Mouse (Mus musculus): ENCODE results near the gene Nup205. TPM values are rescaled to one million over a fixed set of nuclear protein-coding genes. Genes with fewer than 3 reads are reported as not detected.

The Nup205 gene
- polyA plus RNA-seq, 1 experiment from 2014 or later: 39.4 TPM

- Histone ChIP-seq H3K36me3 (ENCODE audit: control insufficient read depth, insufficient read depth, low read length) (no peaks in the 10 kb centered on the region), H3K4me1 (ENCODE audit: control insufficient read depth, insufficient read depth, low read length) (peaks cover 53% of the 10 kb centered on the region), H3K9ac (ENCODE audit: low read depth, low read length) (peak overlapping the region; percentile 91), H3K4me3 (ENCODE audit: low read depth, low read length) (peak overlapping the region; percentile 87), H3K27me3 (replicated peaks; ENCODE audit: control insufficient read depth, insufficient read depth, low read length) (no peaks in the 10 kb centered on the region), H3K4me2 (ENCODE audit: low read depth, low read length) (peak overlapping the region; percentile 75), H3K27ac (replicated peaks; ENCODE audit: low read depth, low read length) (no peak overlapping the region), H3K9me3 (ENCODE audit: control insufficient read depth, low read length) (no peaks in the 10 kb centered on the region)
- ATAC-seq (ENCODE audit: low read depth): no peak
- 48% methylated on average over 9 of the region's 9 CpGs for WGBS
- no peak for DNase-seq (ENCODE audit: low spot score)
Measured at GRCm38 (mm10) chr6:35254136-35254904, 77.1 kb downstream of the Nup205 start.

- 59% methylated on average over 12 of the region's 12 CpGs for WGBS
- no peak for DNase-seq (ENCODE audit: low spot score)
- H3K4me1 ChIP-seq (ENCODE audit: control insufficient read depth, insufficient read depth, low read length): peaks cover 53% of the 10 kb centered on the region
- peak overlapping the region; percentile 75 for H3K4me2 ChIP-seq (ENCODE audit: low read depth, low read length)
- H3K4me3 ChIP-seq (ENCODE audit: low read depth, low read length): peak overlapping the region; percentile 87
- ATAC-seq (ENCODE audit: low read depth): no peak
- peak overlapping the region; percentile 91; the same call in 1 of the 2 replicates for H3K9ac ChIP-seq (ENCODE audit: low read depth, low read length)
- H3K27ac ChIP-seq (replicated peaks; ENCODE audit: low read depth, low read length): peak overlapping the region; percentile 3; the same call in 1 of the 2 replicates
- no peaks in the 10 kb centered on the region for H3K27me3 ChIP-seq (replicated peaks; ENCODE audit: control insufficient read depth, insufficient read depth, low read length)
- H3K9me3 ChIP-seq (ENCODE audit: control insufficient read depth, low read length): no peaks in the 10 kb centered on the region
- no peaks in the 10 kb centered on the region for H3K36me3 ChIP-seq (ENCODE audit: control insufficient read depth, insufficient read depth, low read length)
Measured at GRCm38 (mm10) chr6:35255017-35255416, 77.8 kb downstream of the Nup205 start.

- ATAC-seq (ENCODE audit: low read depth) (no peak), DNase-seq (ENCODE audit: low spot score) (peak; percentile 53)
- H3K36me3 ChIP-seq (ENCODE audit: control insufficient read depth, insufficient read depth, low read length): peaks cover 11% of the 10 kb centered on the region; the same call in 1 of the 2 replicates
- H3K4me3 ChIP-seq (ENCODE audit: low read depth, low read length): no peak overlapping the region
- 73% methylated on average over 7 of the region's 7 CpGs for WGBS
- H3K4me2 ChIP-seq (ENCODE audit: low read depth, low read length): peak overlapping the region; percentile 33
- H3K27ac ChIP-seq (replicated peaks; ENCODE audit: low read depth, low read length): no peak overlapping the region
- no peaks in the 10 kb centered on the region for H3K27me3 ChIP-seq (replicated peaks; ENCODE audit: control insufficient read depth, insufficient read depth, low read length)
- peaks cover 53% of the 10 kb centered on the region for H3K4me1 ChIP-seq (ENCODE audit: control insufficient read depth, insufficient read depth, low read length)
- no peak overlapping the region for H3K9ac ChIP-seq (ENCODE audit: low read depth, low read length)
- no peaks in the 10 kb centered on the region for H3K9me3 ChIP-seq (ENCODE audit: control insufficient read depth, low read length)
Measured at GRCm38 (mm10) chr6:35256691-35257090, 79.5 kb downstream of the Nup205 start.

GRCm38 (mm10) chr6:35257626-35258190 is 80.5 kb downstream of the Nup205 start:
- ATAC-seq (ENCODE audit: low read depth): no peak
- Histone ChIP-seq H3K27me3 (replicated peaks; ENCODE audit: control insufficient read depth, insufficient read depth, low read length) (no peaks in the 10 kb centered on the region), H3K27ac (replicated peaks; ENCODE audit: low read depth, low read length) (no peak overlapping the region), H3K4me2 (ENCODE audit: low read depth, low read length) (peak overlapping the region; percentile 15; the same call in 1 of the 2 replicates), H3K36me3 (ENCODE audit: control insufficient read depth, insufficient read depth, low read length) (peaks cover 21% of the 10 kb centered on the region; the same call in 1 of the 2 replicates), H3K4me1 (ENCODE audit: control insufficient read depth, insufficient read depth, low read length) (peaks cover 53% of the 10 kb centered on the region), H3K9me3 (ENCODE audit: control insufficient read depth, low read length) (no peaks in the 10 kb centered on the region), H3K4me3 (ENCODE audit: low read depth, low read length) (no peak overlapping the region), H3K9ac (ENCODE audit: low read depth, low read length) (no peak overlapping the region)
- 68% methylated on average over 13 of the region's 13 CpGs for WGBS
- DNase-seq (ENCODE audit: low spot score): no peak

GRCm38 (mm10) chr6:35258922-35259321 is 81.7 kb downstream of the Nup205 start:
- H3K4me1 ChIP-seq (ENCODE audit: control insufficient read depth, insufficient read depth, low read length): peaks cover 45% of the 10 kb centered on the region
- ATAC-seq (ENCODE audit: low read depth) (no peak), DNase-seq (ENCODE audit: low spot score) (no peak)
- H3K9me3 ChIP-seq (ENCODE audit: control insufficient read depth, low read length): no peaks in the 10 kb centered on the region
- 94% methylated on average over 2 of the region's 2 CpGs for WGBS
- H3K9ac ChIP-seq (ENCODE audit: low read depth, low read length): no peak overlapping the region
- no peak overlapping the region for H3K4me2 ChIP-seq (ENCODE audit: low read depth, low read length)
- no peak overlapping the region for H3K4me3 ChIP-seq (ENCODE audit: low read depth, low read length)
- peaks cover 32% of the 10 kb centered on the region for H3K36me3 ChIP-seq (ENCODE audit: control insufficient read depth, insufficient read depth, low read length)
- H3K27ac ChIP-seq (replicated peaks; ENCODE audit: low read depth, low read length): no peak overlapping the region
- no peaks in the 10 kb centered on the region for H3K27me3 ChIP-seq (replicated peaks; ENCODE audit: control insufficient read depth, insufficient read depth, low read length)

- no peak overlapping the region for H3K4me3 ChIP-seq (ENCODE audit: low read depth, low read length)
- no peak overlapping the region for H3K9ac ChIP-seq (ENCODE audit: low read depth, low read length)
- no peaks in the 10 kb centered on the region for H3K9me3 ChIP-seq (ENCODE audit: control insufficient read depth, low read length)
- ATAC-seq (ENCODE audit: low read depth): no peak
- H3K4me2 ChIP-seq (ENCODE audit: low read depth, low read length): no peak overlapping the region
- peaks cover 32% of the 10 kb centered on the region for H3K36me3 ChIP-seq (ENCODE audit: control insufficient read depth, insufficient read depth, low read length)
- no peak for DNase-seq (ENCODE audit: low spot score)
- H3K27me3 ChIP-seq (replicated peaks; ENCODE audit: control insufficient read depth, insufficient read depth, low read length): no peaks in the 10 kb centered on the region
- WGBS: 76% methylated on average over 5 of the region's 5 CpGs
- H3K27ac ChIP-seq (replicated peaks; ENCODE audit: low read depth, low read length): no peak overlapping the region
- peaks cover 39% of the 10 kb centered on the region for H3K4me1 ChIP-seq (ENCODE audit: control insufficient read depth, insufficient read depth, low read length)
Measured at GRCm38 (mm10) chr6:35259526-35259925, 82.3 kb downstream of the Nup205 start.

GRCm38 (mm10) chr6:35260531-35260930 is 83.3 kb downstream of the Nup205 start:
- Histone ChIP-seq H3K27me3 (replicated peaks; ENCODE audit: control insufficient read depth, insufficient read depth, low read length) (no peaks in the 10 kb centered on the region), H3K4me2 (ENCODE audit: low read depth, low read length) (no peak overlapping the region), H3K4me1 (ENCODE audit: control insufficient read depth, insufficient read depth, low read length) (peaks cover 29% of the 10 kb centered on the region), H3K27ac (replicated peaks; ENCODE audit: low read depth, low read length) (no peak overlapping the region), H3K36me3 (ENCODE audit: control insufficient read depth, insufficient read depth, low read length) (peaks cover 32% of the 10 kb centered on the region), H3K4me3 (ENCODE audit: low read depth, low read length) (no peak overlapping the region), H3K9me3 (ENCODE audit: control insufficient read depth, low read length) (no peaks in the 10 kb centered on the region), H3K9ac (ENCODE audit: low read depth, low read length) (no peak overlapping the region)
- ATAC-seq (ENCODE audit: low read depth) (no peak), DNase-seq (ENCODE audit: low spot score) (no peak)
- WGBS: 74% methylated on average over 7 of the region's 7 CpGs

- H3K4me1 ChIP-seq (ENCODE audit: control insufficient read depth, insufficient read depth, low read length): no peaks in the 10 kb centered on the region
- ATAC-seq (ENCODE audit: low read depth): no peak
- no peaks in the 10 kb centered on the region for H3K9me3 ChIP-seq (ENCODE audit: control insufficient read depth, low read length)
- no peak overlapping the region for H3K9ac ChIP-seq (ENCODE audit: low read depth, low read length)
- H3K4me2 ChIP-seq (ENCODE audit: low read depth, low read length): no peak overlapping the region
- no peaks in the 10 kb centered on the region for H3K27me3 ChIP-seq (replicated peaks; ENCODE audit: control insufficient read depth, insufficient read depth, low read length)
- WGBS: 77% methylated on average over 15 of the region's 15 CpGs
- no peak overlapping the region for H3K4me3 ChIP-seq (ENCODE audit: low read depth, low read length)
- H3K36me3 ChIP-seq (ENCODE audit: control insufficient read depth, insufficient read depth, low read length): peaks cover 30% of the 10 kb centered on the region
- H3K27ac ChIP-seq (replicated peaks; ENCODE audit: low read depth, low read length): peak overlapping the region; percentile 46
- DNase-seq (ENCODE audit: low spot score): peak; percentile 33
Measured at GRCm38 (mm10) chr6:35265580-35266278, 88.5 kb downstream of the Nup205 start.

All from embryonic facial prominence, embryonic 14.5 days (tissue).